Mouse (Mus musculus) hindbrain, postnatal 0 days (tissue): ENCODE measurements around the gene Adsl. TPM values are rescaled to one million over a fixed set of nuclear protein-coding genes. Genes with fewer than 3 reads are reported as not detected.
A peak's percentile ranks its signal among the peaks of the same experiment; 100 is the strongest.
"Not testable (repeated sequence)": the region's sequence is repeated elsewhere in the genome, so short reads cannot be mapped to it uniquely, and the experiment has no call there.

Experiments used
- ATAC-seq: fragments of 200-750 bp; cut with Nextera tagmentation; 2 replicates; pipeline ENCODE4 v1.8.0; 2017; ENCODE audit warnings: mild to moderate bottlenecking, moderate TSS enrichment, moderate library complexity
- DNase-seq: peaks from one replicate; pipeline ENCODE4 v3.0.0-alpha.2; 2015; ENCODE audit warnings: low spot score
- H3K27ac ChIP-seq: fragments of 300-500 bp; sonication (generic); 2 replicates; pipeline ENCODE4 v1.5.1; 2014; ENCODE audit warnings: mild to moderate bottlenecking
- H3K27me3 ChIP-seq: fragments of 300-500 bp; sonication (generic); 2 replicates; pipeline ENCODE4 v1.6.1; 2014; ENCODE audit warnings: low read length, mixed read lengths; ENCODE audit not compliant: insufficient read depth
- H3K36me3 ChIP-seq: fragments of 300-500 bp; sonication (generic); 2 replicates; pipeline ENCODE4 v1.6.1; 2014; ENCODE audit warnings: low read length, mixed read lengths; ENCODE audit not compliant: insufficient read depth
- H3K4me1 ChIP-seq: fragments of 300-500 bp; sonication (generic); 2 replicates; pipeline ENCODE4 v1.6.1; 2014; ENCODE audit warnings: antibody characterized with exemption, low read length, mixed read lengths; ENCODE audit not compliant: insufficient read depth
- H3K4me2 ChIP-seq: fragments of 300-500 bp; sonication (generic); 2 replicates; pipeline ENCODE4 v1.6.1; 2014; ENCODE audit warnings: low read depth, mild to moderate bottlenecking, low read length, moderate library complexity, mixed read lengths
- H3K4me3 ChIP-seq: fragments of 300-500 bp; sonication (generic); 2 replicates; pipeline ENCODE4 v1.5.1; 2014; ENCODE audit warnings: low read length
- H3K9ac ChIP-seq: fragments of 300-500 bp; sonication (generic); replicated peaks from 2 replicates; pipeline ENCODE4 v1.6.1; 2014; ENCODE audit warnings: mild to moderate bottlenecking, low read length, moderate library complexity, mixed read lengths
- H3K9me3 ChIP-seq: fragments of 300-500 bp; sonication (generic); 2 replicates; pipeline ENCODE4 v1.6.1; 2016; ENCODE audit warnings: low read length, mixed read lengths
- CTCF ChIP-seq: IDR thresholded peaks from 2 replicates; pipeline ENCODE4 v1.5.1; 2016; ENCODE audit warnings: antibody characterized with exemption, control low read depth, low read depth
- WGBS: fragments of 180-500 bp; shearing (Covaris S2); extraction: QIAGEN DNeasy Blood & Tissue Kit; methylation state at CpG from one replicate; pipeline ENCODE4 v1.1.7; 2014; 5-methylcytosine and 5-hydroxymethylcytosine counted together
- polyA plus RNA-seq: library from polyadenylated mRNA; unstranded; fragments of >200 nt; fragmentation: Nextera tagmentation; extraction: Ambion mirVana; gene quantifications from 2 replicates; pipeline ENCODE4 v1.2.1, GENCODE M21; 2015
- total RNA-seq: library from RNA; depleted of rRNA; stranded (reverse); fragments of >200 nt; gene quantifications from 2 replicates; pipeline ENCODE4 v1.2.3, GENCODE M21; 2014

The Adsl gene
- total and polyA plus RNA-seq, 2 experiments from 2014 or later: 77.6 to 96.3 TPM

DNA sequence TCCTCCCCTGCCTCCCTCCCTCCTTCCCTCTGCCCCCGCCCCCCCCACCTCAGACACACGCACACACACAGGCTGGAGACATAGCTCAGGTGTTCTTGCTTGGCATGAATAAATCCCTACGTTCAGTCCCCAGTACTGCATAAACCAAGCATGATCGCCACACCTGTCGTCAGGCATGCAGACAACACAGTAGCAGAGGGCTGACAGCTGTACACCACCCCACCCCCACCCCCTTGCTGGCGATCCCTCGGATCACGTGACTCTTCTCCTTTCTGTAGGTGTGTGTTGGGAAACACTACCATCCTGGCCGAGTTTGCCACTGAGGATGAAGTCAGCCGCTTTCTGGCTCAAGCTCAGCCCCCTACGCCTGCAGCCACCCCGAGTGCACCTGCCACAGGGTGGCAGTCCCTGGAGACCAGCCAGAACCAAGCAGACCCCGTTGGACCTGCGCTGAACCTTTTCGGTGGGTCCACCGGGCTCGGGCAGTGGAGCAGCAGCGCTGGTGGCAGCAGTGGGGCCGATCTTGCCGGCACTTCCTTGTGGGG, 19.4 kb upstream of the Adsl start:
- no peak for DNase-seq
- Histone ChIP-seq H3K9me3 (no peaks in the 10 kb centered on the region), H3K27ac (no peak overlapping the region), H3K4me1 (no peaks in the 10 kb centered on the region), H3K9ac (no peak overlapping the region), H3K4me2 (no peak overlapping the region), H3K4me3 (no peak overlapping the region), H3K27me3 (no peaks in the 10 kb centered on the region), H3K36me3 (peaks cover 41% of the 10 kb centered on the region)
- WGBS: 80% methylated on average over 20 of the region's 20 CpGs
- TF ChIP-seq CTCF: no peak
- peak; percentile 51; the same call in 1 of the 2 replicates for ATAC-seq

GRCm38 (mm10) chr15:80930048-80930571, 18.2 kb upstream of the Adsl start:
- peaks cover 41% of the 10 kb centered on the region for H3K36me3 ChIP-seq
- 41% methylated on average over 14 of the region's 16 CpGs for WGBS
- peak; percentile 9 for DNase-seq

GRCm38 (mm10) chr15:80930676-80931320, 17.5 kb upstream of the Adsl start:
- H3K4me3 ChIP-seq, H3K9me3 ChIP-seq, DNase-seq, H3K27ac ChIP-seq, ATAC-seq, H3K4me1 ChIP-seq, H3K9ac ChIP-seq, H3K4me2 ChIP-seq, H3K27me3 ChIP-seq: not testable (repeated sequence)
- WGBS: 86% methylated on average over 23 of the region's 23 CpGs
- H3K36me3 ChIP-seq: peaks cover 41% of the 10 kb centered on the region

More at GRCm38 (mm10) chr15:80930048-80930571, 18.2 kb upstream of the Adsl start:
- no peak overlapping the region for H3K4me3 ChIP-seq
- no peak overlapping the region for H3K9ac ChIP-seq
- H3K4me2 ChIP-seq: no peak overlapping the region
- no peak overlapping the region for H3K27ac ChIP-seq
- H3K4me1 ChIP-seq: no peaks in the 10 kb centered on the region
- ATAC-seq: no peak; the same call in 1 of the 2 replicates
- H3K27me3 ChIP-seq: no peaks in the 10 kb centered on the region
- TF ChIP-seq CTCF: no peak
- H3K9me3 ChIP-seq: no peaks in the 10 kb centered on the region

GRCm38 (mm10) chr15:80931345-80931960, 16.8 kb upstream of the Adsl start:
- TF ChIP-seq CTCF: no peak
- no peak overlapping the region for H3K9ac ChIP-seq
- ATAC-seq (no peak), DNase-seq (no peak)
- H3K36me3 ChIP-seq: peaks cover 36% of the 10 kb centered on the region
- no peak overlapping the region for H3K4me2 ChIP-seq
- H3K4me1 ChIP-seq: no peaks in the 10 kb centered on the region
- H3K27ac ChIP-seq: no peak overlapping the region
- no peaks in the 10 kb centered on the region for H3K9me3 ChIP-seq
- 94% methylated on average over 9 of the region's 9 CpGs for WGBS
- no peaks in the 10 kb centered on the region for H3K27me3 ChIP-seq
- H3K4me3 ChIP-seq: no peak overlapping the region

GRCm38 (mm10) chr15:80934841-80935240, 13.4 kb upstream of the Adsl start:
- Histone ChIP-seq H3K27me3 (no peaks in the 10 kb centered on the region), H3K36me3 (peaks cover 13% of the 10 kb centered on the region), H3K9ac (no peak overlapping the region), H3K4me3 (no peak overlapping the region), H3K4me2 (no peak overlapping the region), H3K9me3 (no peaks in the 10 kb centered on the region), H3K27ac (no peak overlapping the region), H3K4me1 (no peaks in the 10 kb centered on the region)
- DNase-seq: no peak
- TF ChIP-seq CTCF: no peak
- 89% methylated on average over 5 of the region's 5 CpGs for WGBS
- no peak for ATAC-seq

DNA sequence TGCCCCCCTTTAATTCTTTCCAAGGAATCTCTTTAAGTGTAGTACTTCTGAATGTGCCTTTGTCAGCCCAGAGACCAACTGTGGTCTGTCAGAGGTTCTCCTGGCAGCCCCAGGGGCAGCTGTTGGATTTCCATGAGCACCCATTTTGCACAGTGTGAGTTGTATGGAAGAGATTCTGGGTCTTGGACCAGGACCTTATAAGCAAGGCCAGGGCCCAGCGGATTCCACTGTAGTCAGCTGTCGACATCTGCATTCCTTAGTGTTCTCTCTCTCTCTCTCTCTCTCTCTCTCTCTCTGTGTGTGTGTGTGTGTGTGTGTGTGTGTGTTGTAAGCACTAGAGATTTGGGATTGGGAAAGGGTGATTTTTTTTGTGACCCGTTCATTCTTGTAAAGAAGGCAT, 11.6 kb upstream of the Adsl start:
- 83% methylated on average over 3 of the region's 3 CpGs for WGBS
- peaks cover 13% of the 10 kb centered on the region for H3K36me3 ChIP-seq
- DNase-seq: no peak
- no peaks in the 10 kb centered on the region for H3K27me3 ChIP-seq
- no peak overlapping the region for H3K4me2 ChIP-seq
- H3K4me1 ChIP-seq: no peaks in the 10 kb centered on the region
- H3K27ac ChIP-seq: no peak overlapping the region
- no peak overlapping the region for H3K4me3 ChIP-seq
- TF ChIP-seq CTCF: no peak
- no peaks in the 10 kb centered on the region for H3K9me3 ChIP-seq
- H3K9ac ChIP-seq: no peak overlapping the region
- ATAC-seq: no peak

DNA sequence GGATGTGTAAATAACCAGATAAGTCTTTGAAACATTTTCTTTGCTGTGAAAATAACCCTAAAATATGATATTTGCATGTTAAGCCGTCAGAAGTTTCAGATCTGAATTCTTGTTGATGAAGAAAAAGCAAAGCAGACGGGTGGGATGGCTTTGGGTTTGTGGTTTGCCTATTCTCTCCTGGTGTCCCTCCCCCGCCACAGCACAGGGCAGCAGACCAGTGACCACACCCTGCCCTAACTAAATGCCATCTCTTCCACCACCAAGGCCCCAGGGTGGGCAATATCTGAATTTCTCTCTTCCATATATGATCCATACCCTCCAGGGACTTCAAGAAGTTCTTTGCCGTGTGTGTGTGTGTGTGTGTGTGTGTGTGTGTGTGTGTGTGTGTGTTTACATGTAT, 9.7 kb upstream of the Adsl start:
- 92% methylated on average over 4 of the region's 4 CpGs for WGBS
- Histone ChIP-seq H3K9me3 (no peaks in the 10 kb centered on the region), H3K36me3 (peaks cover 8% of the 10 kb centered on the region), H3K27me3 (no peaks in the 10 kb centered on the region), H3K9ac (no peak overlapping the region), H3K4me1 (no peaks in the 10 kb centered on the region), H3K4me2 (no peak overlapping the region), H3K27ac (no peak overlapping the region), H3K4me3 (no peak overlapping the region)
- no peak for TF ChIP-seq CTCF
- DNase-seq (no peak), ATAC-seq (no peak)
